Mouse (Mus musculus): Measurements from ENCODE around the gene Mob4. TPM values are rescaled to one million over a fixed set of nuclear protein-coding genes. Genes with fewer than 3 reads are reported as not detected.

Gene Mob4
- polyA plus RNA-seq, 3 experiments from 2014 or later: 121 to 136 (median 133) TPM

DNA sequence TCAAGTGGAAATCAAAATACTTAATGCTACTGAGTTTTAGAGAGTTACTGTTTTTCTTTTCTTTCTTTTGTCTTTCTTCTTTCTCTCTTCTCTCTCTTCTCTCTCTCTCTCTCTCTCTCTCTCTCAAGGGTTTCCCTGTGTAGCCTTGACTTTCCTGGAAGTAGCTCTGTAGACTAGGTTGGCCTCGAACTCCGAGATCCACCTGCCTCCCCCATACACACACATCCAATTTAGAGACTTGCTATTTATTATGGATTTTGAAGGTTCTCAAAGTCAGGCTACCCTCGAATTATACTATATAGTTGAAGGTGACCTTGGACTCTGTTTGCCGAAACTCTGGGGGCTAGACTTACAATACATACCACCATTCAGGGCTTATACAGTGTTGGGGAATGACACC, 1.3 kb downstream of the Mob4 start:
- ATAC-seq: no peak

DNA sequence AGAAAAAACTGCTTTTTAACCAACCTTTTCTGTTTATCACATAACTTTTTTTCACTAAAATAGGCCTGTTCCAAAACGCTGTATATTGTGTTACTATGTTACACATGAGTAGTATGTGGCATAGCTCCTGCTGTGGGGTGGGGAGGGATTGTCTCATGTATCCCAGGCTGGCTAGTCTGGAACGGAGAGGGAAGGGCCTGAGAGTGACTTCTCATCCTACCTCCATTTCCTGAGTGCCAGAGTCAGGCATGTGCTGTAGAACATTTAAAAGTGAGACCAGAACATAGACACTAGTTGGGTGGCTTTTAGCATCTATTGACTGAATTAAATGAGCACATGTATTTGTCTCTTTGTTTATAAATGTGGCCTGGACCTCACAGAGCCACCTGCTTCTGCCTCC, 2.1 kb downstream of the Mob4 start:
- no peak for ATAC-seq

DNA sequence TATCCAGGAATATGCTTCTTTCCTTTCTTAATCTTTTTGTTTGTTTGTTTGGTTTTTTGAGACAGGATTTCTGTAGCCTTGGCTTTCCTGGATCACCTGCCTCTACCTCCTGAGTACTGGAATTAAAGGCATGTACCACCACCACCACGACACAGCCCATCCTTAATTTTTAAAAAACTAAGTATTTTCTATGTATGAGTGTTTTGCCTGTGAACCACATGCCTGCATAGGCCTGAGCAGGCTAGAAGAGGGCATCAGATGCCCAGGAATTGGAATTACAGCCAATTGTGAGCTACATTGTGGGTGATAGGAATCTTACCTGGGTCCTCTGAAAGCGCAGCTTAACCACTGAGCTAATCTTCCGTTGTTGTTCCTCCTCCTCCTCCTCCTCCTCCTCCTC, 3.3 kb downstream of the Mob4 start:
- no peak for ATAC-seq

DNA sequence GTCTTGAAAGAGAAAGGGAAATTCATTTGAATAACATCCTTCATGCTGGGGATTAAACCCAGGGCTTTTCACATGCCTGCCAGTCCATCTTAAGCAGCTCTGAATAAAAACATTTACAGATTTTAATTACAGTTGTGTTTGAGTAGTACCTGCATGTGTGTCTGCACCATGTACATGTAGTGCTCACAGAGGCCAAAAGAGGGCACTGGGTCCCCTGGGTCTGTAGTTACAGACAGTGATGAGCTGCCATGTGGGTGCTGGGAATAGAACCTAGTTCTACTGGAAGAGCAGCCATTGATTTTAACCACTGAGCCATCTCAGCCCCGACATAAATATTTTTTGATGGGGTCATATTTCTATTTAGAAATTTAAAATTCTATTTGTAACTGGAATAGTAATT, 4.8 kb downstream of the Mob4 start:
- ATAC-seq: no peak

DNA sequence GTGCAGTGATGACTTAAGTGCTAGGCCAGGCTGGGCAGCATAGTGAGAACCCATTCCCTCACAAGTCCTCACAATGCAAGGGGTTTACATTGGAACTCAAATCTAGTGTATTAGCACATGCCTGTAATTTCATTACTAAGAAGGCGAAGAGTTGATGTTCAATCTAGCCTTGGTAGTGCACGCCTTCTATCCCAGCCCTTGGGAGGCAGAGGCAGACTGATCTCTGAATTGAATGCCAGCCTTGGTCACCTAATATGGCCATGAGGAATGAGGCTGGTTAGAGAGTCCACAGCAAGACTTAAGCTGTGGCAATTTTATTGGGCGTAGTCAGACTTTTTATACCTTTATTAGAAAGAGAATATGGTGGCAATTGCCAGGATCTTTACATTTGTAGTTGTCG, 13.3 kb downstream of the Mob4 start:
- ATAC-seq: no peak

DNA sequence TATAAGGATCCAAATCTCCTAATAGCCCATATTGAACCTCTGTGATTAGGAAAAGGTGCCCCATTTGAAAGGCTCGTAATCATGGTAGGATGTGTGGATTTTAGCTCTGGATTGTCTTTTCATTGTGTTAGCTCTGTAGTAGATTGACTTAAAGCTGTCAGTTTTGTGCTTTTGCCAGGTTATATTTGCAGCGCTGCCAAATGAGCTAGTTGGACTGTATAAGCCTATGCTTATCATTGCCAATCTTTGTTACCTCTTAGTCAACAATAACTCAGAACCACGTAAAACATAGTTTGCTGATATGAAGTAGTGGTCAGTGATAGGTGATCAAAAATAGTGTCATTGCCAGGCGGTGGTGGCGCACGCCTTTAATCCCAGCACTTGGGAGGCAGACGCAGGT, 14.5 kb downstream of the Mob4 start:
- ATAC-seq: no peak

DNA sequence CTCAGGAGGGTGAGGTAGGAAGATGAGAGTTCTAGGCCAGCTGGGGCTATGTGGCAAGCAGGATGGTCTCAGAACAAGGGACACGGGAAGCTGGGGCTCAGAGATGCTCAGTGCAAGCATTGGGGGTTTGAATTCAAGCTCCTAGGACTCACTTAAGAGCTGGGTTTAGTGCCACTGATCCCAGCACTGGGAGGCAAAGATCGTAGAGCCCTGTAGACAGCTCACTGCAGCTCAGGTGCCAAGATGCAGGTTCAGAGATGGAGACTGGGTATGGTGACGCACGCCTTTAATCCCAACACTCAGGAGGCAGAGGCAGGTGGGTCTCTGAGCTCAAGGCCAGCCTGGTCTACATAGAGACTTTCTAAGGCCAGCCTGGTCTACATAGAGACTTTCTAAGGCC, 26.3 kb downstream of the Mob4 start:
- no peak for ATAC-seq

DNA sequence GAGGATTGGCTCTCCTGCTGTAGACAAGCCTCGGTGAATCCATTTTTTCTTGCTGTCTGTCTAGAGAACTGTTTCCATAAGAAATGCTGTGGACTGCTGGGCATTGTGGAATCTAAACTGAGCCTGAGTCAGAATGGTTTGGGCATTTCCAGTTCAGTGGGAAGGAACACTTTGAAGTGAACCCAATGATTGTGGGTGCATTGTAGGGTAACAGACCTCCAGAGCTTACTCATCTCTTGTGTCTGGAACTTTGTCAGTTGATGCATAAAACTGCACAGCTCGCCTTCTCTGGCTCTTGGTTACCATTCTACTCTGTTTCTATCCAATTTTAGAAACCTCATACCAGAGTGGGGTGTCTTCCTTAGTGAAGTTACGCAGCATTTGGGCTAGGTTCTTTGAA, 27.2 kb downstream of the Mob4 start:
- no peak for ATAC-seq

DNA sequence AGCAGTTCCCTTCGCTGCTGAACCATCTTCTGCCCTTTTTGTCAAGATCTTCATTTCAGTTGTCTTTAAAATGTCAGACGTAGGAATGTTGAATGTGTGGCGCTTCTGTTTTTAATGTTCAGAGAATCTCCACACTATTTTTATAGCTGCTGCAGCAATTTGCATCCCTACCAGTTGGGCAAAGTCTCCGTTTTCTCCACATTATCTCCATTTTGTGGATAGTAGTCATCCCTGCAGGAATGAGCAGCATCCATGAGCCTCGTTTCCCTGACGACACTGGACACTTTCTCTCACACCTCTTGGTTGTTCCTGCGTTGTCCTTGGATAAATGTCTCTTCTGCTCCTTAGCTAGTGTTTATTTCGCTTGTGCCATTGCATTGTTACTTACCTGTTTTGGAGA, 27.8 kb downstream of the Mob4 start:
- no peak for ATAC-seq

DNA sequence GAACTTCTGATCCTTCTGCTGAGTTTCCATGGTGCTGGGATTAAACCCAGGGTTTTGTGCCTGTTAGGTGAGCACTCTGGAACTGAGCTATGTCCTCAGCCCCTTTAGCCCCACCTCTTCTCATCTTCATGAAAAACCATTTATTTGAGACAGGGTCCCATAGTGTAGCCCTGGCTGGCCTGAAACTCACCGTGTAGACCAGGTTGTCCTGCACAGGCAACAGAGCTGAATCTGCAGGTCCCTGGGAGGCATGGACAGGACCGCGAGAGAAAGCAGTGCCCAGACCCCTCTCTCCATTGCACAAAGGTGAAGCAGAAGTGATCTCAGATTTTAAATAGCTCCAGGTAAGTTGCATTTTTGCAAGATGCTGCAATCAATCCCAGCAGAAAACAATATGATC, 29.2 kb downstream of the Mob4 start:
- no peak for ATAC-seq

DNA sequence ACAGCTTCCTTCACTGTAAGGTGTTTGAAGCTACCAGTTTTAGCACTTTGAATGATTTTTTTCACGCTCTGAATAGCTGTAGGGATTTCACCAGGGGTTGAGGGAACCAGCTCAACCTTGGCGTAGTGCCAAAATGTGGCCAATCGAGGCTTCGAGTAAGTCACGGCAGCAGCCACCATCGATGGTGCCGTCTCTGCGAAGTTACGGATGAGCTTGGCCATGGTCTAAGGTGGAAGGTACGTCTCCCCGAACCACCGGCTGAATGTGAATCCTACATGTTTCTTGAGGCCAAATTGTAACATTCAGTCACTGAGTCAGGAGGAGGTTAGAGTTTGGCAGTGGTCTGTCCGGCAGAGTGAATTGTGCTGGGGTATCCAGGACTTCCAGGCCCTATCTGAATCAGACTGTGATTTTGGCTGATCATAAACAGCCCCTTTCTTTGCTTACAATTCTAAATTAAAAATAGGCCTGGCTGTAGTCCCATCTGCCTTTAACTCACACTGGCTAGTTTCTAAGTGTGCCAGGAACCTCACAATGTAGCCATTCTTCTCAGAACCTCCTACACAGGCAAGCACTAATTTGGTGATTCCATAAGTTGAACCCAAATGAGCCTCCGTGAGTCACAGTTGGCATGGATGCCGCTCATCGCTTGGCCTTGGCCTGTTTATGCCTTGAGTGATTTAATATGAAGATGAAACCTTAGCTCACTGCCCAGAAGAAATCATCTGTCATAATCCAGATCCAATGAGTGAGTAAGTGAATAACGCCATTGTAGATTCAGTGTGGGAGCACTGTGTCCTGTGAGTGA, 30.0 kb downstream of the Mob4 start:
- ATAC-seq: no peak

DNA sequence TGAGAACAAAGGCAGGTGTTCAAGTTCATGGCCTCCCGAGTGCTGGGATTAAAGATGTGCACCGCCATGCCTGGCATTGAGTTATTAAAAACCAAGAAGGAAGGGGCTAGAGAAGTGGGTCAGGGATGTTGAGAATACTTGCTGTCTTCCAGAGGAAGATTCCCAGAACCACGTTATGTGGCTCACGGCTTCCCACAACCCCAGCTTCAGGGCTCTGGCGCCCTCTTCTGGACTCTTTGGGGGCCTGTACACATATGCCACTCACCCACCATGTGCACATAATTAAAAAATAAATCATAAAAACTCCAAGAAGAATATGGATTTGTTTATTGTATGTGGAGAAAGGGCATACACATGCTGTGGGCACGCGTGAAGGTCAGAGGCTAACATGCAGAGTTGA, 30.9 kb downstream of the Mob4 start:
- no peak for ATAC-seq

DNA sequence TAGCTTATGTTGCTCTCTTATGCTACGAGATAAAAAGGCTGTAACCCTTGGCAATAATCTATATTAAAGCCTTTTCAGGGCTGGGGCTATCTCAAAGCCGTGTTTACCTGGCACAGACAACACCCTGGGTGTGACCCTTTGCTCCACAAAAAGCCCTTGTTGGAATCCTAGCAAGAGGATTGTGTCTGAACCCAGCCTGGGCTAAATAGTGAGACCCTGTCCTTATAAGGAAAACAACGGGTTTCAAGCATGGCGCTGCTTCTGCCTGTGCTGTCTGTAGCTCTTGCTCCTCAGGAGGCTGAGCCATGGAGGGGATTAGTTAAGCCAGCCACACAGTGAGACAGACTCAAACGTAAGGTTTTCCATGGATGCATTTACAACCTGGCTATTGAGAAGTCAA, 31.8 kb downstream of the Mob4 start:
- no peak for ATAC-seq

DNA sequence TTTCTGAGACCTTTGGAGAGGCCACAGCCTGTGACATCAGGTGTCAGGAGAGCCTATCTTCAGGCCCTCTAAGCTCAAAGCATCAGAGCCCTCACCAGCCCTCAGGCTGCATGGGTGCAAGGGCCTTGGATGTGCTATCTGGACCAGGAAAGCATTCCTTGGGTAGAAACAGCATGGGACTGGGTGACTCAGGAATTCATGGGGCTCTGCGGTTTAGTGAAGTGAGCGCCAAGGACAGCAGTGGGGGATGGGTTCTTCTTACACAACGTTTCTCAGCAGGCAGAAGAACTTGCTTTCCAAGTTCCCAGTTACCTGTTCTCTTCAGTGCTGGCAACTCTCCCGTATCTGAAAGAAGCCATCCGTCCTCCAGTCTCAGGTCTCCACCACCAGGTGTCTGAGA, 33.0 kb downstream of the Mob4 start:
- no peak for ATAC-seq

DNA sequence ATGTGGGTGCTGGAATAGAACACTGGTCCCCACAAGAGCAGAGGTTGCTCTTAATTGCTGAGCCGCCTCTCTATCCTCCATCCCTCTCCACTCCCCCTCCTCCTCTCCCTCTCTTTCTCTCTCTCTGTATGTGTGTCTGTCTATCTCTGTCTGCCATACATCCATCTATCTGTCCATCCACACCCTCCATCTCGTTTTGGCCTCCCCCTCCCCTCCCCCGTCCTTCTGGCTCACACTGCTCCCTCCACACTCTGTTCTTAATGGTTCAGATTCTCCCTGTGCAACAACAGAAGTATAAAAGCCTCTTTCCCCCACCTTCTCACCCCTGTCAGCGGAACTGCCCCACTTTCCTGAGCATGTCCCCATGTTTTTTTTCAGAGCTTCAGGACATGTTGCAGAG, 36.5 kb downstream of the Mob4 start:
- no peak for ATAC-seq

DNA sequence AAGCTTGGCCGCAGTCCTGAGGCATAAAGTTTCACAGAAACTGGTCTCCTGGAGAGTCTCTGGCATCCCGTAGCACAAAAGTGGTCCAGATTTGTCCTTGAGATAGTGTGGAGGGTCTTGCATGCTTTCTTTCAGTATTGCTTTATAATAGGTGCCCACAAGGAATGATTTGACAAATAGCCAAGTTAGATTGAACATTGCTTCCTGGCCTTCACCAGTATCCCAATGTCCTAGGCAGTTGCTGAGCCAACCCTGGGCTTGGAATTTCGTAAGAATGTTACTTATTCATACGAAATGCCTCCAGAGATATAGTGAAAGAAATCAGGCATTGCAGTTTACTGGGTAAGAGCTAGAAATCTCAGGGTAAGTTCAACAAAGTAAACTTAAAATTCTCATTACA, 37.6 kb downstream of the Mob4 start:
- ATAC-seq: no peak

DNA sequence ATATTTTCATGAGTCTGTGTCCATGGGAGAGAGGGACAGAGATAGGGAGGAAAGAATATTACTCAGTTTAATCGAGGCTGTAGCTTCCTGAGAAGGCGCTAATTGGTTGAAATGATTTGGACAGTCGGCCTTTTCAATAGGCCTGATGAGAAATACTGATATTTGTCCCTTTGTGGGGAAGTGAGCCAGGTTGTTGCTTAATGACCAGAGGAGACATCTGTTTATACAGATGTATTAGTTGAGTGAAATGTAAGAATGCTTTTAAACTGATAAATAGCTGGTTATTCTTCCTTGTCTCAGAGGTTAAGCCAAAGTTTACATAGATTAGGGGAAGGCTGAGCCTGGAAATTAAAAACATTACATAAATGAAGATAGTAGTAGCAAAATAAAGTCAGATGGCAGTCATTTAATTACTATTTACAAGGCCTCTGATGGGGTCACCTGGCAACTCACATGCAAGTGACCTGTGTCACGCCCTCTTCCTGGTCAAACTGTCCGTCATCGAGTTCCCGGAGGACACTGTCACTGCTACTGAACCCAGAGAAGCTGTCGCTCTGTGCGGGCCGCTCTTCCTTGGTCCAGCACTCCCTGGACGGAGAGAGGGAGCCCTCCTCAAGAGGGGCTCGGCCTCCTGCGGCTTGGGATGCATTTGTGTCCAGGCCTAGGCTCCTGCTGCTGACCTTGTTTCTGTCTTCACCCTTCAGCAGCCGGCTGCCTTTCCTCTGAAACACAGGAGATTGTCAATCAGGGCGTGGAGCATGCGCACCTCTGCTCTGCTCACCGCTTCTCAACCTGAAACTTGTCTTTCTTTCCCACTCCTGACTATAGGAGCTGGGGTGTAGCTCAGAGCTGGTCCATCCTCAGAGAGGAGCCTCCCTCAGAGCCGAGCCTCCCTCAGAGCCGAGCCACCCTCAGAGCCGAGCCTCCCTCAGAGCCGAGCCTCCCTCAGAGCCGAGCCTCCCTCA, 40.6 kb downstream of the Mob4 start:
- no peak for ATAC-seq

DNA sequence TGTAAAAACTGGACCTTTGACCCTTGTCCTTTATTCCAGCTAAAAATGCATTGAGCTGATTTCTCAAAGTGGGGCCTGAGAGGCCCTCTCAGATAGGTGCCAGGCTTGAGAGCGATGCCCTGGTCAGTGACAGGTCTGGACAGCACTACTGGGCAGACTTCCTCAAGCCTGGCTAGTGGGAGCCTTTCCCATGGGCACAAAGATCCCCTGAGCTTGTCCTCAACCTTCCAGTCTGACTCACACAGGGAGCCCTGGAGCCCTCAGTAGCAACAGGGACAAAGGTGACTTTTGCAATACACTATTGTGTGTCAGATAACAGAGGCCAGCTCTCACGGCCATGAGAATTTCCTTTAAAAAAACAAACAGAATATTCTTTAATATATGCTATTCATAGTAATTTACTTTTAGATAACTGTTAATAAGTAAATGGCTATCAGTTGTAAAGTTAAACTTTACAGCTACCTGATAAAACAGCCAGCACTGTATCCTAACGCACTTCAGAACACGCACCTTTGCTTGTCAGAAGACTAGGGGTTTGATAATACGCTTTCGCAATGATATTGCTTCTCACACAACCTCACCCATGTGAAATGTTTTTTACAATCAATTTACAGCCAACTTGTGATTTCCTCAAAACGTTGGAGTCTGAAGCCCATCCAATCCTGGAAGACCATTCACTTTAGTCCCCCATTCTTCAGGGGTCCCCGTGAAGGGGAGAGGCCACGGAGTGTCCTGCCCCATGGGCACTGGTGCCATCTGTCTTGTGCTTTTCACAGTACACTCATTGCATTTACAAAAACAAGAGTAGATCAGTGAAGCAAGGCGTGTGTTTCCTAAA, 42.9 kb downstream of the Mob4 start:
- ATAC-seq: no peak

DNA sequence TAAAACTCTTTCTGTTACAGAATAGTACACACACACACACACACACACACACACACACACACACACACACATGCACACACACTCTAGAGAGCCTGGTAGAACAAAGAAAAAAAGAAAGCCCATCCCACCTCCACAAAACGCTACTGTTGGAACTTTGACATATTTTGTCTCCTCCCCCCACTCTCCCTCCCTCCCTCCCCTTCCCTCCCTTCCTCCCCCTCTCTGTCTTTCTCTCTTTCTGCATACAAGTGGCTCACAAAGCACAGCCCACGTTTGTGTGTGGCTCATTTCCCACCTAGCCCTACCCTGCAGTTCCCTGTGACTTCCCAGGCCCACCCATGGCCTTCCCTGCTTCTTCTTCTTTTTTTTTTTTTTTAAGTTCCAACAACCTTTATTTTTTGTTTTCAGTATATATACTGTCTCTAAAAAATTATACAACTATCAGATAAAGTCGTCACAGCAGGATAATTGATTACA, 43.6 kb downstream of the Mob4 start:
- ATAC-seq: no peak

DNA sequence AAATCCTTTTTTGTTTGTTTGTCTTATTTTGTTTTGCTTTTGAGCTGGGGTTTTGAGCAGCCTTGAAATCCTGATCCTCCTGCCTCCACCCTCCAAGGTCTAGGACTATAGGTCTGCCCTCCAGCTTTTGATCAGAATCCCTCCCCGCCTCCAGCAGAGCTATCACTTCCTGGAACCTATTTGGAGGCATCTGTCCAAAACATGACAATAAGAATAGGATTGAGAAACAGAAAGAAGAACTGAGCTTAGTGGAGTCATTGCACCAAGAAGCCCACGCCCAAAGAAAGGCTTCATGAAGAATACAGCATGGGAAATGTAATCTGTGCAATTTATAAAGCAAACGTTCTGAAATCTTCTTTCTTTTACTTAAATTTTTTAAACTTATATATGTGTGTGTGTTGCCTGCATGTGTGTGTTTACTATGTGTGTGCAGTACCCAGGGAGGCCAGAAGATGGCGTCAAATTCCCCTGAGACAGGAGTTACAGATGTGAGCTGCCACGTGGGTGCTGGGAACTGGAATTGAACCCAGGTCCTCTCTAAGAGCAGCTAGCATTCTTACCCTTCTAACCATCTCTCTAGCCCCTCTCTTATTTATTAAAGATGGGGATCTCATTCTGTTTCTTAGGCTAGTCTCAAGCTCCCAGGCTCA, 49.0 kb downstream of the Mob4 start:
- no peak for ATAC-seq

DNA sequence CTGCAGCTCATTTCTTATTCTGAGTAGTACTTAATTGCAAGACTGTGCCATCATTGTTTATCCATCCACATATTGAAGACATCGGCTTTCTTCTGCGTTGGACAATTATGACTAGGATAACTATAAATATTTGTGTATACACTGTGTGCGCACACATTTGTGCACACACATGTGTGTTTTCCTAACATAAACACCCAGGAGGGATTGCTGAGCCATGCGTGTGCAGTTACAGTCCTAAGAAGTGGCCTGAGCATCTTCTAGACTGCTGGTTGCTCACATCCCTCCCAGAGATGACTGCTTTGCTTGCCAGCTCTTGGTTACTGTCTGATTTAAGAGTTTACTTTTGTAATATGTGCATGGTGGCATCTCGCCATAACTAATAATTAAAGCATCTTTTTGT, 51.4 kb downstream of the Mob4 start:
- ATAC-seq: no peak

DNA sequence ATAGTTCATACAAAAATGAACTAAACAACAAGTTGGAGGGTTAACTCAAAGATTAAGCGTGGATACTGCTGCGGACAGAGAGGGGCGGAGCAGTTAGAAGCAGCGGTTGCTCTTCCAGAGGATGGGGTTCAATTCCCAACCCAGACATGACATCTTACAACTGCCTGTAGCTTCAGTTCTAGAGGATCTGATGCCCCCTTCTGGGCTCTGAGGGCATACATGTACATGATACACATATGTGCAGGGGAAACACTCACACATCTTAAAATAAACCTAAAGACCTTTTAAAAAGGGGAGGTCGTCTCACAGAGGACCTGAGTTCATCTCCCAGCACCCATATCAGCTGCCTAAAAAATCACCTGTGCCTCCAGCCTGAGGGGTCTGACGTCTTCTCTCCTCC, 54.7 kb downstream of the Mob4 start:
- no peak for ATAC-seq
